Mouse (Mus musculus) testis, postnatal 10 days (tissue): ENCODE results near the gene Olfr205.
"Not testable (repeated sequence)": the region's sequence is repeated elsewhere in the genome, so short reads cannot be mapped to it uniquely, and the experiment has no call there.

ENCODE experiments used
- DNase-seq: peaks from one replicate; pipeline ENCODE4 v3.0.0; 2021; ENCODE audit warnings: low spot score

Gene Olfr205

DNA sequence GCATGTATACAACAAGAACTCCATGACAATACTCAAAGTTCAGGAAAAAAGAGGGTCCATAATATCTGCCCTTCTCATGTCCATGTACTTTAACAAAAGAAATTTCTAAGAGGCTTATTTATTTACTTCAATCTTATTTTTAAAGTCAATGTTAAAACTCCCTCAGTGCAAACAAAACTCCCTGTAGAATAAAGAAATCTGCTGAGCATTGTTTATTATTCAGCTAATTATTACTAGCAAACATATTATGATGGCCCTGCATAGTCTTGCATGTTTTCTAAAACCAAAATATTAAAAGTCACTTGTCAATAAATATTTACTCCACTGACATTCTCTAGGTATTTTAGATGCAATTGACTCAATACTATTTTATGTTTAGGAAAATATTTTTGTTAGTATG lies at the start of gene Olfr205:
Gene Olfr205, minus strand, starts transcription at position 101 of the 400 bp plus-strand sequence.
- DNase-seq: no peak

DNA sequence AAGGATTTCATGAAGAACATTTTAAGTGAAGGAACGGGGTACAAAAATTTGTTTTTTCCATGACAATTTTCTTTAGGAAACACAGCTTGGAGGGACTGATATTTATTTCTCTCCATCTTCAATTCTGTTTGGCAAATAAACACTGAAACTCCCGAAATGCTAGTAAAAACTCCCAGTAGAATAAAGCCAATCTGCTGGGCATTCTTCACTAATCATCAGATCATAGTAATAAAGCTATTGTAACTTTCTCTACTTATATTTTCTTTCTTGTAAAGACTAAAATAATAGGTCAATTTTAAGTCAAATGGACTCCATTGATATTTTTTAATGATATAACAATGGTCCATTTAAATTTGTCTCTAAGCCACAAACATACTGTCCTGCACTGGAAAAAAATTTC lies 33.0 kb upstream of the Olfr205 start, which contains the start of gene Olfr209:
Gene Olfr209, minus strand, starts transcription at position 101 of the 400 bp plus-strand sequence.
- DNase-seq: no peak

DNA sequence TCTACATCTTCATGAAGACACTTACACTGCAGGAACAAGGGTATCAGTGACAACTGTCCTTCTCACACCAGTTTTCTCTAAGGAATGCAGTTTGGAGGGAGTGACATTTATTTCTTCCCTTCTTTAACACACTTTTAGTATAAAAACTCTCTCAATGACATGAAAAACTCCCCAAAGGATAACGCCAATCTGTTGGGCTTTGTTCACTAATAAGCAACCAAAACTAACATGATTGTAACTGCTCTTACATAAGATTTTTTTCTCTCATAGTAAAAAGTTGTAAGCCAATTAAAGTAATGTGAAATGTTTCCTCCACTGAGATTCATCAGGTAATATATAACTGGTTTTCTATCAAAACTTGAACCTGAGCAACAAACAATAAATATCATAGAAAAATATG lies 18.2 kb upstream of the Olfr205 start, which contains the start of gene Olfr206:
Gene Olfr206, minus strand, starts transcription at position 101 of the 400 bp plus-strand sequence.
- DNase-seq: no peak

DNA sequence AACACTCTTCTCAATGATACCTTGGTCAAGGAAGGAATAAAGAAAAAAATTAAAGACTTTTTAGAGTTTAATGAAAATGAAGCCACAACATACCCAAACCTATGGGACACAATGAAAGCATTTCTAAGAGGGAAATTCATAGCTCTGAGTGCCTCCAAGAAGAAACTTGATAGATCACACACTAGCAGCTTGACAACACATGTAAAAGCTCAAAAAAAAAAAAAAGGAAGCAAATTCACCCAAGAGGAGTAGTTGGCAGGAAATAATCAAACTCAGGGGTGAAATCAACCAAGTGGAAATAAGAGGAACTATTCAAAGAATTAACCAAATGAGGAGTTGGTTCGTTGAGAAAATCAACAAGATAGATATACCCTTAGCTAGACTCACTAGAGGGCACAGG lies 7.7 kb downstream of the Olfr205 start:
- DNase-seq: not testable (repeated sequence)

DNA sequence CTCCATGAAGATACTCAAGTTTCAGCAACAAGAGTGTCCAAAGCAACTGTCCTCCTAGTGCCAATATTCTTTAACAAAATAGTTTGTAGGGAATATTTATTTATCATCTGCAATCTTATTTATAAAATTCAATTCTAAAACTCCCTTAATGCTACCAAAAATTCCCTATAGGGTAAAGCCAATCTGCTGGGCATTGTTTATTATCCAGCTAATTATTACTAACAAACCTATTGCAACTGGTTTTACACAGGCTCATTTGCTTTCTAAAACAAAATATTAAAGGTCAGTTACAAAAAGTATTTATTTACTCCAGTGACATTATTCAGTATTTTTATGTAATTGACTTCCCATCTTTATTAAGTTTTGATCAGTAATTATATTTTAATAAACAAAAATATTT lies 12.8 kb downstream of the Olfr205 start, which contains the start of gene Olfr204:
Gene Olfr204, minus strand, starts transcription at position 101 of the 400 bp plus-strand sequence.
- no peak for DNase-seq

DNA sequence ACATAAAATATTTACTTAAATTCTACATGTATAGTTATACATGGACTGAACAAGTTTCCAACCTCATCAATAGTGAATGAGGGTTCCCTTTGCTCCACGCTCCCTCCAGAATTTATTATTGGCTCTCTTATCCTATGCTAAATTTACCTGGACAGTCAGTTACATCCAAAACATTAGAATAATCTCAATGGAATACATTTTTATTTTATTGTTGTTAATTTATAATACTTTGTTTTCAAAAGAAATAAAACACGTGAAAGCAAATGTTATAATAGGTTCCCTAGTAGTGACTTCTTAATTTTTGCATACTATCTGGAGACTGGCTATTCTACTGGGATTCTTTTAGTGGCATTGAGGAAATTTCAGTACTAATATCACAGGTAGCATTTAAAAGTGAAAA lies 32.4 kb downstream of the Olfr205 start, which contains the start of gene Olfr203:
Gene Olfr203, plus strand, starts transcription at position 301 of the 400 bp plus-strand sequence.
- no peak for DNase-seq

DNA sequence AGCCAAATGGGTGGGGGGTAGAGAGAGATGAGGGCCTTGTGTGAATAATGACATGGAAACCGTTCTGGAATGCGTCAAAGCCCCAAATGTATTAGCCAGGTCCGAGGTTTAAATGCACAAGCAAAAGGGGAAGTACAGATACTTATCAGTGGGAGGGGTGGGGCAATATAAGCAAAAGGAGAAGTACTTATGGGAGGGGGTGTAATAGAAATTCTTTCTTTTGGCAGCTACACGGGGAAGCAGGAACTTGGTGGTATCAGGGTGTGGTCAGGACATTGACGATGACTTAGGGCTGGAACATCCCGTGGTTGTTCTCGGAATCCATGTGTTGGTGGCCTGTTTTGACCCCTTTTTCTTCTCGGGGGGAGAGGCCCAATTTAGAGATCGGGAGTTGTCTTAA lies 43.4 kb downstream of the Olfr205 start:
- not testable (repeated sequence) for DNase-seq

DNA sequence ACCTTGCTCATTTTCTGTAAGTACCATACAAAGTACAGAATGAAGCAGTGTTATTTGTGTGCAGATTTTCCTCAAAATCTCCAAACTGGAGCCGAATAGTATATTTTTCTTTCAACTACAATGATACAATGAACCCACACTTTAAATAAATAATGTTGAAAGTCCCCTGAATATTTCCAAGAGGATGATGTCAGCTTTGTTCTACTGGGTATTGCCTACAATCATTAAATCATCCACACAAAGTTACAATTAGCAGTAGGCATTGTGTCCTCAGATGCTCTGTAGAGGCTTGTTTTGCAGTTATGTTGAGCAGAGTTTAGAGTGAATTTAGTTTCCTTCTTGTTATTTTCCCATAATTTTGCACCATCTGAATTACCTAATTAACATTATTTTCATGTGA lies 44.2 kb downstream of the Olfr205 start, which contains the start of gene Olfr202:
Gene Olfr202, minus strand, starts transcription at position 101 of the 400 bp plus-strand sequence.
- DNase-seq: no peak

DNA sequence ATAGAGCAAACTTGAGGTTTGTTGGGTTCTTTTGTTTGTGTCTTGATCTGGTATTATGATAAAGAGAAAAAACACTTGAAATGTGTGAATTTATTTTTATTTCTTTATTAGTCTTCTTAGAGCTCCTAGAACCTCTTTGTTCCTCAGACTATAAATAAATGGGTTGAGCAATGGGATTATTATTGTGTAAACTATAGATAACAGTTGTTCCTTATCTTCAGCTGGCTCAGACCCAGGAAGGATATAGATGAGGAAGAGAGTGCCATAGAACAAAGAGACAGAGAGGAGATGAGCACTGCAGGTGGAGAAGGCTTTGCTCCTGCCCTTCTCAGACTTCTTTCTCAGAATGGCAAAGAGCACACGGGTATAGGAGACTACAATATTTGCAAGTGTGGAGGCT lies 47.5 kb downstream of the Olfr205 start:
- DNase-seq: no peak

DNA sequence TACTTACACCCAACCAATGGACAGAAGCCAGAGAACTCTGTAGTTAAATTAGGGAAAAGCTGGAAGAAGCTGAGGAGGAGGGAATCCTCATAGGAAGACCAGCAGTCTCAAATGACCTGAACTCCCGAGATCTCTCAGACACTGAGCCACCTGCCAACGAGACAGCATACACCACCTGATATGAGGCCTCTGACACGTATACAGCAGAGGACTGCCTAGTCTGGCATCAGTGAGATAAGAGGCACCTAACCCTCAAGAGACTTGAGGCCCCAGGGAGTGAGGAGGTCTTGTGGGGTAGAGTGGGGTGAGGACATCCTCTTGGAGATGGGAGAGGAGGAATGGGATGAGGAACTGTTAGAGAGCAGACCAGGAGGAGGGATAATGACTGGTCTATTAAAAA lies 50.4 kb downstream of the Olfr205 start:
- no peak for DNase-seq
